Mouse (Mus musculus) ZHBTc4 (cell line): ENCODE results near the gene Notch3.

ENCODE experiments used
- DNase-seq: peaks from one replicate; pipeline ENCODE4 v3.0.0-alpha.2; 2011; ENCODE audit warnings: low read depth, low spot score

Gene Notch3

GRCm38 (mm10) chr17:32092895-32093294 lies 73.8 kb downstream of the Notch3 start:
- peak; percentile 44 for DNase-seq

GRCm38 (mm10) chr17:32092241-32092619 lies 74.4 kb downstream of the Notch3 start:
- no peak for DNase-seq

GRCm38 (mm10) chr17:32091364-32092240 lies 75.0 kb downstream of the Notch3 start:
- peak; percentile 90 for DNase-seq

DNA sequence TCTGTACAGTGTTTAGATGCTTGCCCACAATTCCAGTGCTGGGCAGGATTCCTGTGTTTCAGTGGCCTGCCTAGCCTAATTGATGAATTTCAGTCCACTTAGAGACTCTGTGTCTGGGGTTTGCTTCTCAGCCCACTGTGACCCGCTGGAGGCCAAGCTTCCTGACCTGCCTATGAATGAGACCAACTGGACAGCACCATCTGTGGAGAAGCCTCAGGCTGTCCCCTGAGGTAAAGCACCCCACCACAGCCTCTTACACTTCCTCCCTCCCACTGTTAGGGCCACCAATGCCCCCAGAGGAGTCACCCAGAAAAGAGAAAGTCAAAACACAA lies 75.7 kb downstream of the Notch3 start:
- DNase-seq = no peak

DNA sequence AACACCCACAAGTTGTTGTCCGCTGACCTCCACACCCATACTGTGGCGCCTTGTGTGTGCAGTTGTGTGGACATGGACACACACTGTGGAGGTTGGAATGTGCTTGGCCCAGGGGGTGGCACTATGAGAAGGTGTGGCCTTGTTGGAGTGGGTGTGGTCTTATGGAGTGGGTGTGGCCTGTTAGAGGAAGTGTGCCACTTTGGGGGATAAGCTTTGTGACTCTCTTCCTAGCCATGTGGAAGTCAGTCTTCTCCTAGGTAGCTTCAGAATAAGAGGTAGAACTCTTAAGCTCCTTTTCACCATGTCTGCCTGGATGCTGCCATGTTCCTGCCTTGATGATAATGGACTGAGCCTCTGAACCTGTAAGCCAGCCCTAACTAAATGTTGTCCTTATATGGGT lies 79.6 kb downstream of the Notch3 start:
- DNase-seq = peak; percentile 41

DNA sequence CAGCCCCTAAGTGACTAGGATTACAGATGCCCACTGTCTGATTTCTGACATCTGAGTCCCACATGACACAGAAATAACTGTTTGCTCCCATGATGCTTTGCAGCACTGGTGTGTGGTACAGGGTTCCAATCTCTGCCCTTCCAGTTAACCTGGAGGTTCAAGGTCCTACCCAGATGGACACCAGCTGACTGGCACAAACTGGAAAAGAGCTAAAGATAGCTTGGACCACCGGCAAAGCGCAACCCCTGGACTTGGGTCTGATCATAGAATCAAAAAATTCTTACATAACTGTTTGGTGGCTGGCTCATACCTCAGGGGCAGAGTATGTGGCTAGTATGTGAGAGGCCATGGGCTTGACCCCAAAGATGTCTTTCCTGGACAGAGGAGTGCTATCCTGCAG lies 83.3 kb downstream of the Notch3 start:
- DNase-seq = no peak

DNA sequence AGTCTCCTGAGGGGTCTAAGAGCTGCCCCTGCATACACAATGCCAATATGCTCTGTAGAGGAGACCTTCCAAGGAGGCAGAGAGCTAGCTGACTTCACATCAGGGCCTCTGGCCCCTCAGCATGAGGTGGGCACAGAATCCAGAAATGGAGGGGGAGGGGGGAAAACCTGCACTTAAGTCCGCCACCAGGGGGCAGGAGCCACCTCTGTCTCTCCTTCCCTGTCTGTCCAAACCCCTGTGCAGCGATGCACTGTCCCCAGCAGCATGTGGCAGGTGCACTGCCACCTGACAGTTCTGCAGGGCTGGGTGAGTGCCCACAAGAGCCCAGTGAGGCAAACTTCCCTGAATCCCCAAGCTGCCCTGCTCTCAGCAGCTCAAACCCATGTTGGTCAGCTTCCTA lies 91.5 kb downstream of the Notch3 start:
- peak; percentile 85 for DNase-seq

DNA sequence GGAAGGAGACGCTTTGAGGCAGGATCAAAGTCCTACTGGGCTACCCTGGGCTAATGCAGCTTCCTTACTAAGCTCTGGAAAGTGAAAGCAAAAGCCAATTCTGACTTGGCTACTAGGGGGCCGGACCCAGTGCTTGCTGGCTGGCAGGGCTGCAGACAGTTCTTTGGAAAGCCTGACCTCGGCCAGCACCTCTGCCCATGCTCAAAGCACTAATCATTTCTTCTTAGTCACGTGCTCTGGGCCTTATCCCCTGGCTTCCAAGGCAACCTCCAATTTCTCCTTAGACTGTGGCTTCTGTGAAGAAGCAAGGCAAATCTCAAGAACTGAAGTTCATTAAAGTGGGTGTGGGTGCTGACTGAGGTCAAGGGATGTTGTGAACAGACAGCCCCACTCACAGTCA lies 92.0 kb downstream of the Notch3 start:
- DNase-seq = no peak

DNA sequence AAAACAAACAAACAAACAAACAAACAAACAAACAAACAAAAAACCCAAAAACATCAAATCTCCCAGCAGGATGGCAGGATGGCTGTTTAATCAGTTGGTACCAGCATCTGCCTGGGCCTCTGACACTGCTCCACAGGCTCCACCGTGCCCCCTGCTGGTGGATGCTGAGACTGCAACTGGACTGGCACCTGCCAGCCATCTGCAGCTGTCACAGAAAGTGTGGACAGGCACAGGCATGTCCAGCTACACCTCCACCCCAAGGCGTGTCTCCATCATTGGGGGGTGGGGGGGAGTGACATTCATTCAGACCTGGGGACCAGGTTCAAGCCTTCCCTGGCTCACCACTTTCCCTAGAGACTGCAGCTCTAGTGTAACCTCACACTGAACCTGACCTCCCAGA lies 93.3 kb downstream of the Notch3 start:
- DNase-seq = peak; percentile 88
